Mouse (Mus musculus): ENCODE measurements around the gene Ap1g1. TPM values are rescaled to one million over a fixed set of nuclear protein-coding genes. Genes with fewer than 3 reads are reported as not detected.

Gene Ap1g1
- polyA plus RNA-seq, 1 experiment from 2014 or later, result 50.4 TPM

DNA sequence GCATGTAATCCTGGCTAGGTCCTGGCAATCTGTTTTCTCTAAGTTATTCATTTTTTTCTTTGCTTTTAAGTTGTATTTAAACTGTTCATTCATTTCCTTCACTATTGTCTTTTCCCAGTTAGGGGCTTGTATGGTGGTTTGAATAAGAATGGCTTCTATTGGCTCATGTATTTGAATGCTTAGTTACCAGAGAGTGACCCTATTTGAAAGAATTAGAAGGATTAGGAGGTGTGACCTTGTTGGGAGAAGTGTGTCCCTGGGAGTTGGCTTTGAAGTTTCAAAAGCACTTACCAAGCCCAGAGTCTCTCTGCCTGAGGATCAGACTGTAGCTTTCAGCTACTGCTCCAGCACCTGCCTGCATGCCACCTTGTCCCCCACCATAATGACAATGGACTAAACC, 106.9 kb downstream of the Ap1g1 start:
- Histone ChIP-seq H3K36me3 (peaks cover 67% of the 10 kb centered on the region), H3K4me1 (no peaks in the 10 kb centered on the region), H3K27ac (no peak overlapping the region), H3K9me3 (replicated peaks) (no peaks in the 10 kb centered on the region), H3K27me3 (ENCODE audit: low read depth, poor library complexity, severe bottlenecking) (no peaks in the 10 kb centered on the region), H3K4me3 (no peak overlapping the region)
- DNase-seq (ENCODE audit: low spot score), result no peak

DNA sequence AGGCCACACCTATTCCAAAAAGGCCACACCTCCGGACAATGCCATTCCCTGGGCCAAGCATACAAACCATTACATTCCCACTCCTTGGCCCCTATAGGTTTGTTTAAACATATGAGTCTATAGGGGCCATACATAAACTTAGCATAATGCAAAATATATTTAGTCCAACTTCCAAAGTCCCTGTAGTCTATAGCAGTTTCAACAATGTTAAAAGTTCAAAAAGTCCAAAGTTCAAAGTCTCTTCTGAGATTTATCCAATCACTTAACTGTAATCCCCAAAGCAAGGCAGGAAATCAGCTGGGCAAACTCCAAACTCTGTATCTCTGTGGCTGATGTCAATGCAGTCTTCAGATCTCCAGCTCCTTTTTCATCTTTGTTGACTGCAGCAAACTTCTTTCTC, 110.9 kb downstream of the Ap1g1 start:
- no peak for DNase-seq (ENCODE audit: low spot score)
- Histone ChIP-seq H3K4me3 (no peak overlapping the region), H3K36me3 (peaks cover 55% of the 10 kb centered on the region)

DNA sequence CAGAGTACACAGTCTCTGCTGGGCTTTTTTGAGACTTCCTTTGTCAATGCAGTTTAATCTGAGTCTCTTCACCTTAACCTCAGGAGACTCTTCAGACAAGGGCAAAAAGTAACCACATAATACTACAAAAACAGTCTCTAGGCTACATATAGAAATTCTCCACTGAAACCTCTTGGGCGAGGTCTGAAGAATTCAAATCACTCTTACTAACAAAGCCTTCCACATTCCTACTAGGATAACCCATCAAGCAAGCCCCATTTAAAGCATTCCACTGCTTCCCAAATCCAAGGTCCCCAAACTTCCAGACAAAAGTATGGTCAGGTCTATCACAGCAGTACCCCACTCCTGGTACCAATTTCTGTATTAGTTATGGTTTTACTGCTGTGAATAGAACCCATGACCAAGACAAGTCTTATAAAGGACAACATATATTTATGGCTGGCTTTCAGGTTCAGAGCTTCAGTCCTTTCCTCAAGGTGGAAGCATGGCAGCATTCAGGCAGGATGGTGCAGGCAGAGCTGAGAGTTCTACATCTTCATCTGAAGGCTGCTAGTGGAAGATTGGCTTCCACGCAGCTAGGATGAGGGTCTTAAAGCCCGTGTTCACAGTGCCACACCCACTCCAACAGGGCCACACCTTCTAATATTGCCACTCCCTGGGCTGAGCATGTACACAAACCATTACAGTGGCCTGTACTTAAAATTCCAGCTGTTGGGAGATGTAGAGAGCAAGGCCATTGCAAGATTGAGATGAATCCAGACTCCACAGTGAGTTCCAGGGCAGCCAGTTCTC, 112.6 kb downstream of the Ap1g1 start:
- no peak overlapping the region for H3K27ac ChIP-seq
- WGBS, result 86% methylated on average over 3 of the region's 3 CpGs
- no peaks in the 10 kb centered on the region for H3K9me3 ChIP-seq (replicated peaks)
- DNase-seq (ENCODE audit: low spot score), result no peak
- peaks cover 54% of the 10 kb centered on the region for H3K36me3 ChIP-seq
- no peak overlapping the region for H3K4me3 ChIP-seq
- no peaks in the 10 kb centered on the region for H3K27me3 ChIP-seq (ENCODE audit: low read depth, poor library complexity, severe bottlenecking)
- H3K4me1 ChIP-seq, result no peaks in the 10 kb centered on the region

More for the DNA sequence above, 110.9 kb downstream of the Ap1g1 start:
- Histone ChIP-seq H3K9me3 (replicated peaks) (no peaks in the 10 kb centered on the region), H3K4me1 (no peaks in the 10 kb centered on the region), H3K27me3 (ENCODE audit: low read depth, poor library complexity, severe bottlenecking) (no peaks in the 10 kb centered on the region), H3K27ac (no peak overlapping the region)
- WGBS, result 95% methylated on average over 1 of the region's 1 CpGs

DNA sequence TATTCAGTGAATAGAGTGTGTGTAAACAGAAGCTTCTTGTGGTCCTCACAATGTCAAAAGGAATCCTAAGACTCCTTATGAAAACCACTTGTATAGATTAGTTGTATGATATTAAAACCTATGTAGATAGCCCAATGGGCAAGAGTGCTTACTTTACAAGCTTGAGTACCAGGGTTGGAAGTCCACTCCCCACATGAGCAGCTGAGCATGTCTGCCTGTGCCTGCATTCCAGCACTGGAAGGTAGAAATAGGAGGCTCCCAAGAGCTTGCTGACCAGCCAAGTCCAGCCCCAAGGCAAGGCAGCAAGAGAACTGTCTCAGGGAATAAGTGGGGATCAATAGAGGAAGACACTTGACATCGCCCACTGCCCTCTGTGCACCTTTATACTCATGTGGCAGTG, 116.3 kb downstream of the Ap1g1 start:
- Histone ChIP-seq H3K36me3 (peaks cover 38% of the 10 kb centered on the region), H3K27me3 (ENCODE audit: low read depth, poor library complexity, severe bottlenecking) (no peaks in the 10 kb centered on the region), H3K4me3 (no peak overlapping the region), H3K27ac (no peak overlapping the region), H3K4me1 (no peaks in the 10 kb centered on the region), H3K9me3 (replicated peaks) (no peaks in the 10 kb centered on the region)
- DNase-seq (ENCODE audit: low spot score), result no peak
- 94% methylated on average over 1 of the region's 1 CpGs for WGBS

DNA sequence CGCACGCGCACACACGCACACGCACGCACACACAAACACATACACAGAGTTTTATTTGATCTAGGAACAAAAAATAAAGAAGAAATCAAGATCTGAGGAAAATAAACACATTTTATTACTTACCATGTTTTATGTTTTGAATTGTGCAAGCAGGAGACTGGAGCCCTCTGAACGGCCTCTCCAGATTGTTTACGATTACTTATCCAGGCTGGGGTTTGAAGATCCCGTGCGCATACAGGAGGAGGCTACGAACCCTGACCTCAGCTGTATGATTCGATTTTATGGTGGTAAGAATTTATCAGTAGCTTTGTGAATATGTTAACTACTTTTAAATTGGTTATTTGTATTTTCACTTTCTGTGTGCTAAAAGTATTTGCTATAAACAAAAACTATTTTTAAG, 117.0 kb downstream of the Ap1g1 start:
- H3K4me3 ChIP-seq, result no peak overlapping the region
- DNase-seq (ENCODE audit: low spot score), result no peak
- no peaks in the 10 kb centered on the region for H3K4me1 ChIP-seq
- WGBS, result 91% methylated on average over 12 of the region's 12 CpGs
- no peaks in the 10 kb centered on the region for H3K27me3 ChIP-seq (ENCODE audit: low read depth, poor library complexity, severe bottlenecking)
- H3K36me3 ChIP-seq, result peaks cover 32% of the 10 kb centered on the region
- H3K27ac ChIP-seq, result no peak overlapping the region
- H3K9me3 ChIP-seq (replicated peaks), result no peaks in the 10 kb centered on the region

DNA sequence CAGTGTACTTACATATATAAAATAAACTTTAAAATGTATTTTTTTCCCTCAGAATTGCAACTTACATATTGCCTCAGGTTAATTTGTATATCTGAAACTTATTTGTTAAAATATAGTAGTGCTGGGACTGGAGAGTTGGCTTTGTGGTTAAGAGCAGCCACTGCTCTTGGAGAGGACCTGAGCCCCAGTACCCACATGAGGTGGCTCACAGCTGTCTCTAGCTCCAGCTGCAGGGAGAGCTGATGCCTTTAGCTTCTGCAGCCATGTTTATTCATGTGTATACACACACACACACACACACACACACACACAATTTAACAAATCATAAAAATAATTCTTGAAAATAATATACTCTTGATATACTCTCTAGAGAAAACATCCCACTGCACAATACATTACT, 124.0 kb downstream of the Ap1g1 start:
- H3K27me3 ChIP-seq (ENCODE audit: low read depth, poor library complexity, severe bottlenecking), result no peaks in the 10 kb centered on the region
- no peak overlapping the region for H3K4me3 ChIP-seq
- H3K9me3 ChIP-seq (replicated peaks), result no peaks in the 10 kb centered on the region
- H3K4me1 ChIP-seq, result no peaks in the 10 kb centered on the region
- H3K36me3 ChIP-seq, result peaks cover 27% of the 10 kb centered on the region
- no peak overlapping the region for H3K27ac ChIP-seq
- DNase-seq (ENCODE audit: low spot score), result no peak

DNA sequence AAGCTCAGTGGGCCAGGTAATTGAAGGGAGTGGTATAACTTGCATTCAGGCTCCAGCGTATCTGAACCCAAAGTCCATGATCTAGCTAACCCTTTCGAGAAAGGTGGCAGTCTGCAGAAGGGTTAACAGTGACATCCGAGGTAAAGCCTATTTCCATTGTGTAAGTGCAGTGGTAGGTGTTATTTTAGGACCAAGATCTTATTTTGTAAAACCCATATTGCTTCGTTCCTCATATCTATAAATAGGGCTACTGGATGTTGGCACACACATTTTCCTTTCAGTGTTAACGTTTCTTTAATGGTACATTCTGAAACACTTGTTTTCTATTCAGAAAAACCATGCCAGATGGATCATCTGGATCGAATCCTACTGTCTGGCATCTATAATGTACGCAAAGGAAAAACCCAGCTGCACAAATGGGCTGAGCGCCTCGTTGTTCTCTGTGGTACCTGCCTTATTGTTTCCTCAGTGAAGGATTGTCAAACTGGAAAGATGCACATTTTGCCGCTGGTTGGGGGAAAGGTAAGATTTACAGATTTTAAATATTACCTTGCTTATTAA, 125.6 kb downstream of the Ap1g1 start:
- Histone ChIP-seq H3K4me3 (no peak overlapping the region), H3K4me1 (no peaks in the 10 kb centered on the region), H3K9me3 (replicated peaks) (no peaks in the 10 kb centered on the region), H3K27me3 (ENCODE audit: low read depth, poor library complexity, severe bottlenecking) (no peaks in the 10 kb centered on the region), H3K36me3 (peaks cover 41% of the 10 kb centered on the region), H3K27ac (no peak overlapping the region)
- no peak for DNase-seq (ENCODE audit: low spot score)
- 94% methylated on average over 10 of the region's 10 CpGs for WGBS

DNA sequence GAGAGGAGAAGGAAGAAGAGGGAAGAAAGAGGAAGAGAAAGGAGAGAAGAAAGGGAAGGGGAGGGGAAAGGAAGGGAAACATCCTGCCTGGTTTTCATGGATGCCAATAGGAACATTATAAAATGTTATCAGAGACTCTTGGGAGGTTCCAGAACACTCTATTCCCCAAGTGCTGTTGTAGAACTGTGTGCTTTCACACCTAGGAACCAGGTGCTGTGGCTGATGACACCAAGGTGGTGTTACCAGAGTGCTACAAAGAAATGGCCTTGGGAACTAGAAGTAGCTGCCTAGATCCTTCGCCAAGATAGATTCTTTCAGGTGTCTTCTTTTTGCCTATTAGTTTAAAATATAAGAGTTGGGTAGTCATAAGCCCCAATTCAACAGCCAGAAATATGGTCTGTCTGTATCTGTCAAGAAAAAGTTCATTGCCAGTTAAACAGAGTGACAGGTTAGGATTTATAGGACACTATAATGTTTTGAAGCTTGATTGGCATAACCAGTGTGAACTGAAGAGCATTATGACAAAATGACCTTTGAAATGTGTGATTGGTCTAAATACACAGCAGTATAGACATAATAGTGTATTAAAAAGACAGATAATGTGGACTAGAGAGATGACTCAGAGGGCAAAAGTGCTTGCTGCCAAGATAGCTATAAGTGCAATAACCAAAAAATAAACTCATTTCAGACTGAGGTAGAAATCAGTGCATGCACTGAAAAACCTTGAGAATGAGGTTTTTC, 126.7 kb downstream of the Ap1g1 start:
- no peaks in the 10 kb centered on the region for H3K27me3 ChIP-seq (ENCODE audit: low read depth, poor library complexity, severe bottlenecking)
- no peaks in the 10 kb centered on the region for H3K9me3 ChIP-seq (replicated peaks)
- WGBS, result 96% methylated on average over 1 of the region's 1 CpGs
- H3K4me1 ChIP-seq, result no peaks in the 10 kb centered on the region
- H3K4me3 ChIP-seq, result no peak overlapping the region
- no peak for DNase-seq (ENCODE audit: low spot score)
- H3K36me3 ChIP-seq, result peaks cover 48% of the 10 kb centered on the region
- H3K27ac ChIP-seq, result no peak overlapping the region

DNA sequence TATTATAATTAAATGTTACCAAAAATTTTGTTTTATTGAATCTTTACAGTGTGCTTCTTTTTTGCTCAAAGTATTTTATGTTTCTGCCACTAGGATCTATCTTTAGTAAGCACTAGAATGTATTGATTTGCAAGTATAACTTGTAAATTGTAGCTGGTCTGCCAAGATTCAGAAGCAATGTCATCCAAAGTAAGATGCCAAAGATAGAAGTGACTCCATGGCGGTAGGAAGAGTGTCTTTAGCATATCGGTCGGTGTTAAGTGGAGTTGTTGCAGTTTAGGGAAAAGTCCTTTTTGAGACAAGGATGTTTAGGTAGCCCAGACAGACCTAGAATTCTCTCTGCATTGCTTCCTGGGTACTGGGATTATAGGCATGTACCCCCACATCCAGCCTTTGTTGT, 128.6 kb downstream of the Ap1g1 start:
- no peak for DNase-seq (ENCODE audit: low spot score)
- Histone ChIP-seq H3K27me3 (ENCODE audit: low read depth, poor library complexity, severe bottlenecking) (no peaks in the 10 kb centered on the region), H3K4me3 (no peak overlapping the region), H3K27ac (no peak overlapping the region), H3K36me3 (peaks cover 59% of the 10 kb centered on the region), H3K9me3 (replicated peaks) (no peaks in the 10 kb centered on the region), H3K4me1 (no peaks in the 10 kb centered on the region)
- 95% methylated on average over 3 of the region's 3 CpGs for WGBS

DNA sequence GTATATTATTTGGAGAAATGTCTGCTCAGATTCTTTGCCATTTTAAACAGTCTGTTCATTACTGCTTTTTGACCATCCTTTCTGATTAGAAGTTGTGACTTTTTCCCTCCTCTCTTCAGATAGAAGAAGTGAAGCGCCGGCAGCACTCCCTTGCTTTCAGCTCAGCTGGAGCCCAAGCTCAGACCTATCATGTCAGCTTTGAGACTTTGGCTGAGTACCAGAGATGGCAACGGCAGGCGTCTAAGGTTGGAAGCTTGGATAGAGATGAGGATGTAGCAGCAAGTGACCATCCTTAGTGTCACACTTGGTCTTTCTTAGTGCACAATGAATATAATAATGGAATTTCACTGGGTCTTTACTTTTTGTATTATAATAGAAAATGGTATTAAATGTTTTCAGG, 129.0 kb downstream of the Ap1g1 start:
- H3K4me3 ChIP-seq, result no peak overlapping the region
- DNase-seq (ENCODE audit: low spot score), result no peak
- H3K27ac ChIP-seq, result no peak overlapping the region
- peaks cover 63% of the 10 kb centered on the region for H3K36me3 ChIP-seq
- H3K27me3 ChIP-seq (ENCODE audit: low read depth, poor library complexity, severe bottlenecking), result no peaks in the 10 kb centered on the region
- WGBS, result 95% methylated on average over 4 of the region's 4 CpGs
- H3K9me3 ChIP-seq (replicated peaks), result no peaks in the 10 kb centered on the region
- no peaks in the 10 kb centered on the region for H3K4me1 ChIP-seq

Other genes with a start within 250 kb of the Ap1g1 start
- gene Dhx38, start 212.7 kb upstream of the Ap1g1 start, polyA plus RNA-seq (2016; fragmentation: Nextera tagmentation; extraction: Ambion mirVana), result 46.4 and 46.6 TPM in 2 replicates
- 25.2 and 26.2 TPM in 2 replicates for gene Txnl4b, start 212.7 kb upstream of the Ap1g1 start, polyA plus RNA-seq (2016; fragmentation: Nextera tagmentation; extraction: Ambion mirVana)
- 0.61 and 0.98 TPM in 2 replicates for gene Hp, start 199.4 kb upstream of the Ap1g1 start, polyA plus RNA-seq (2016; fragmentation: Nextera tagmentation; extraction: Ambion mirVana)
- 60.1 and 62.2 TPM in 2 replicates for gene Dhodh, start 169.9 kb upstream of the Ap1g1 start, polyA plus RNA-seq (2016; fragmentation: Nextera tagmentation; extraction: Ambion mirVana)
- 0.21 and 0.43 TPM in 2 replicates for gene Pkd1l3, start 164.0 kb upstream of the Ap1g1 start, polyA plus RNA-seq (2016; fragmentation: Nextera tagmentation; extraction: Ambion mirVana)
- gene Ist1, start 85.3 kb upstream of the Ap1g1 start, polyA plus RNA-seq (2016; fragmentation: Nextera tagmentation; extraction: Ambion mirVana), result 134 and 153 TPM in 2 replicates
- gene Zfp821, start 73.0 kb upstream of the Ap1g1 start, polyA plus RNA-seq (2016; fragmentation: Nextera tagmentation; extraction: Ambion mirVana), result 34.8 and 42.5 TPM in 2 replicates
- 8.4 and 10.2 TPM in 2 replicates for gene Atxn1l, start 40.8 kb upstream of the Ap1g1 start, polyA plus RNA-seq (2016; fragmentation: Nextera tagmentation; extraction: Ambion mirVana)
- gene Phlpp2, start 90.0 kb downstream of the Ap1g1 start, polyA plus RNA-seq (2016; fragmentation: Nextera tagmentation; extraction: Ambion mirVana), result 2.0 and 2.5 TPM in 2 replicates
- 0.39 and 0.89 TPM in 2 replicates for gene Marveld3, start 183.6 kb downstream of the Ap1g1 start, polyA plus RNA-seq (2016; fragmentation: Nextera tagmentation; extraction: Ambion mirVana)
- not detected in 2 replicates for gene Tat, start 211.9 kb downstream of the Ap1g1 start, polyA plus RNA-seq (2016; fragmentation: Nextera tagmentation; extraction: Ambion mirVana)

Data from limb, embryonic 10.5 days (tissue).